Mouse (Mus musculus): Measurements from ENCODE around the gene Gm7971.
"Not testable (repeated sequence)": the region's sequence is repeated elsewhere in the genome, so short reads cannot be mapped to it uniquely, and the experiment has no call there.

Gene Gm7971

GRCm38 (mm10) chr5:95594775-95595174, at the start of gene Gm7971:
TSS of gene Gm7971 (minus strand) at chr5:95594875.
- ATAC-seq (ENCODE audit: low TSS enrichment) = not testable (repeated sequence)

Data from frontal cortex, adult (tissue).